Mouse (Mus musculus): ENCODE measurements around the gene AU015836.

DNA sequence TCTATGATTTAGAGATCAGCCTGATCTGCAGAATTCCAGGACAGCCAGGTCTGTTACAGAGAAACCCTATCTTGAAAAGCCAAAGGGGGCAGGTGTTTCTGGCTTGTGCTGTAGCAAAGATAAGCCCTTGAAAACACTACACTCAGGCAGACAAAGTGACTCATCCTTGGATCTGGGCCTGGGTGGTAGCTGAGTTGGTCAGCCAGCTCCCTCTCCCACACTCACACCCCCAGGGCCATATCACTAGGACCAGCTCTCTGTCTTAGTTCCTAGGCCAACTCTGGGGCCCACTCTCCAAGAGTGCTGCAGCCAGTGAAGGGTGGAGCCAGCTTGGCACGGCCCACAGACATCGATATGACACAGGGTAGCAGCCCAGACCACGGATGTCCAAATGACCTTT lies 38.5 kb downstream of the AU015836 start:
- TF ChIP-seq GATA1 (IDR thresholded peaks at IDR 0.05; ENCODE audit: borderline replicate concordance, low read length), result no peak
- no peak for TF ChIP-seq FLI1 (IDR thresholded peaks at IDR 0.05; ENCODE audit: low read length)

All from megakaryocyte, embryonic 14.5 days (primary cell).